Mouse (Mus musculus): ENCODE results near the gene Rnf141.

The Rnf141 gene

GRCm38 (mm10) chr7:110768451-110769064 is 75.7 kb downstream of the Rnf141 start:
- DNase-seq (ENCODE audit: low spot score), result peak; percentile 60

GRCm38 (mm10) chr7:110768001-110768400 is 76.3 kb downstream of the Rnf141 start, which contains the start of gene Ampd3:
Gene Ampd3 (plus strand): TSS chr7:110768206.
- no peak for DNase-seq (ENCODE audit: low spot score)

DNA sequence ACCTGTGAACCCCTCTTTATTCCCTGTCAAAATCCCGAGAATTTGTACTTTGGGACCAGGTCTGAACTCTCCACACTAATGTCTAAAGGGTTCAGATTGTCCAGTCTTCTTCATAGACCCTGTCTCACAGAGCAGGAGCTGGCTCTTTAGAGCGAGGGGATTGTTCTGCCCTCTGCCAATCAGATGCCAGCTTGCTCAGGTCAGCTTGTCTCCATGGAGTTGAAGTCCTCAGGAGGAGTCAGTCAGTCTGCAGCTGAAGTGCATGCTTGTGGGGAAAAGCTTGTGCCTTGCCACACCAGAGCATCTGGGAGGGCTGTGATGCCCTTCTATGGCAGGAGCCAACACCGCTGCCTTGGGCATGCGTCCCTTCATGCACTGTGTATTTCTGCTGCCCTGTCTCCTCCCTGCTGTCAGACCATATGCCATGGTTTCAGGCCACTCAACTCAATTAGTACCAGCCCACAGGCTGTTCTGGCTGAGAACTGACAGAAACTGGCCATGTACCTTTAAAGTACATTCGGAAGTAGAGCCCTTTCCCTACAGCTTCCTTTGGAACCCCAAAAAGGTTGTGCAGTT is 81.6 kb downstream of the Rnf141 start:
- DNase-seq (ENCODE audit: low spot score), result no peak

DNA sequence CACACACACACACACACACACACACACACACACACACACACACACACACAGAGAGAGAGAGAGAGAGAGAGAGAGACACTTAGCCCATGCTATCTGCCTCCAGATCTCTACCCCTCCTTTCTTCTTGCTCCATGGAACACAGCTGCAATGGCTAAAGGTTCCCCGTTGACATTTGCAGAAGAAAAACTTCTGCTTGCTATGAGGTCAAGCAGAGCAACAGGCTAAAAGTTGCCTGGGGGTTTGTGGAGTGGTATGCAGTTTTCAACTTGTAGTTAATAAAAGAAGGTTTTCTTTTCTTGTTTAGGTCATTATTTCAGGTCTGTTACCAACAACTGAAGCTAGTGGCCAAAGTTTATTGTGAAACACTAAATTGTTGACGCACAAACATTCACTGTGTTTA is 87.8 kb downstream of the Rnf141 start:
- DNase-seq (ENCODE audit: low spot score), result no peak

DNA sequence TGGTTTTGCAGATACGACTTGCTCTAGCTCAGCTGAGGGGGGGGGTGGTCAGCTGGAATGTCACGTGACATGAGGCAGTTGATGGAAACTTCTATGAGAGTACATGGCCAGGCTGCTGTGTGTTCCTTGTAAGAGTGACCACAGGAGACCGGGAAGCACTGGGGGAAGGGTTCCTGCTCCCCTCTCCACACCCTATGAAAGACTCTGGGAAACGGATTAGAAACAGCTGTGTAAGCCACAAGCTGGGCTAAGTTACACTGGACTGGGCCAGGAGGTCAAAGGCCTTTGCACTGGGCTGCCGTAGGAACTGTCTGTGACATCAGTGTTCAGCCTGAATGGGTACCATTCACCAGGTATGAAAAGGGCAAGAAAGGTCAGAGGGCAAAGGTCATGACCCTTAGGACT is 90.3 kb downstream of the Rnf141 start:
- no peak for DNase-seq (ENCODE audit: low spot score)

DNA sequence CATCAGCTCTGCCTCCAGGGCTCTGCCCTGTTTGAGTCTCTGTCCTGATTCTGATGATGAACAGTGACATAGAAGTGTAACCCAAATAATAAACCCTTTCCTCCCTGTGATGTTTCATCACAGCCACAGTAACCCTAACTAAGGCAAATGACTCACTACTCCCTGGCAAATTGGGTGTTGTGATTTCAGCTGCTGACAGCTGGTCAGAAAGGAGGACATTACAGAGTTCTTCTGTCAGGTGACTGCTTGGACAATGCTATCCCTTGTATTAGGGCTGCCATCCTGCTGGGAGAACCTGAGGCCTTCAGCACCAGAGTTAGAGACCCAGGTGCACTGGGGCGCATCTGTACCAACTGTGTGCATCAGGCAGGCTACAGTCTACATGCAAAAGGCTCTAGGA is 90.9 kb downstream of the Rnf141 start:
- no peak for DNase-seq (ENCODE audit: low spot score)

DNA sequence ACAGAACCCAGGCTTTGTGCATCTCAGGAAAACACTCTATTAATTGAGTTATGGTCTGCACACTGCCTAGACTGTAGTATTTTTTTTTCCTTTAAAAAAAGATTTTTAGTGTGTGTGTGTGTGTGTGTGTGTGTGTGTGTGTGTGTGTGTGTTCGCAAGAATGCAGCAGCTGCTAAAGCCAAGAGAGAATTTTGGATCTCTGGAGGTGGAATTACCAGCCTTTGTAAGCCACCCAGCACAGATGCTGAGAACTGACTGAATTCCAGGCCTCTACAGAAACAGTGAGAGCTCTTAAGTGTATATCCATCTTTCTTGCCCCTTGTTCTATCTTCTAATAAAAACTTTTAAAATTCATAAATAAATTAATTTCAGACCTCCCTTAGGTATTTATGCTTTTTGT is 92.6 kb downstream of the Rnf141 start:
- no peak for DNase-seq (ENCODE audit: low spot score)

GRCm38 (mm10) chr7:110750834-110751233 is 93.4 kb downstream of the Rnf141 start:
- no peak for DNase-seq (ENCODE audit: low spot score)
